Mouse (Mus musculus) liver, embryonic 12.5 days (tissue): ENCODE measurements around the gene Adm. TPM values are rescaled to one million over a fixed set of nuclear protein-coding genes. Genes with fewer than 3 reads are reported as not detected.

Experiments
- ATAC-seq: fragments of 200-750 bp; cut with Nextera tagmentation; 2 replicates; pipeline ENCODE4 v1.8.0; 2017; ENCODE audit warnings: moderate number of reproducible peaks, mild to moderate bottlenecking, moderate library complexity
- H3K27ac ChIP-seq: fragments of 300-500 bp; sonication (generic); 2 replicates; pipeline ENCODE4 v1.5.1; 2016; ENCODE audit warnings: mild to moderate bottlenecking
- H3K27me3 ChIP-seq: fragments of 300-500 bp; sonication (generic); replicated peaks from 2 replicates; pipeline ENCODE4 v1.6.1; 2016; ENCODE audit warnings: mild to moderate bottlenecking, moderate library complexity
- H3K36me3 ChIP-seq: fragments of 300-500 bp; sonication (generic); 2 replicates; pipeline ENCODE4 v1.6.1; 2016; ENCODE audit warnings: mild to moderate bottlenecking, moderate library complexity
- H3K4me1 ChIP-seq: fragments of 300-500 bp; sonication (generic); 2 replicates; pipeline ENCODE4 v1.6.1; 2016
- H3K4me2 ChIP-seq: fragments of 300-500 bp; sonication (generic); 2 replicates; pipeline ENCODE4 v1.6.1; 2016; ENCODE audit warnings: mild to moderate bottlenecking, moderate library complexity
- H3K4me3 ChIP-seq: fragments of 300-500 bp; sonication (generic); 2 replicates; pipeline ENCODE4 v1.5.1; 2016; ENCODE audit warnings: mild to moderate bottlenecking, moderate library complexity
- H3K9ac ChIP-seq: fragments of 300-500 bp; sonication (generic); 2 replicates; pipeline ENCODE4 v1.6.1; 2016; ENCODE audit warnings: mild to moderate bottlenecking, moderate library complexity
- H3K9me3 ChIP-seq: fragments of 300-500 bp; sonication (generic); replicated peaks from 2 replicates; pipeline ENCODE4 v1.6.1; 2016; ENCODE audit warnings: mild to moderate bottlenecking, moderate library complexity
- WGBS: fragments of 180-500 bp; shearing (Covaris S2); methylation state at CpG from one replicate; pipeline ENCODE4 v1.1.7; 2016; ENCODE audit not compliant: insufficient replicate concordance; 5-methylcytosine and 5-hydroxymethylcytosine counted together
- polyA plus RNA-seq: library from polyadenylated mRNA; unstranded; fragments of >200 nt; fragmentation: Nextera tagmentation; extraction: Ambion mirVana; gene quantifications from 2 replicates; pipeline ENCODE4 v1.2.1, GENCODE M21; 2016

Adm gene
- polyA plus RNA-seq, 1 experiment from 2014 or later, result 8.9 TPM

DNA sequence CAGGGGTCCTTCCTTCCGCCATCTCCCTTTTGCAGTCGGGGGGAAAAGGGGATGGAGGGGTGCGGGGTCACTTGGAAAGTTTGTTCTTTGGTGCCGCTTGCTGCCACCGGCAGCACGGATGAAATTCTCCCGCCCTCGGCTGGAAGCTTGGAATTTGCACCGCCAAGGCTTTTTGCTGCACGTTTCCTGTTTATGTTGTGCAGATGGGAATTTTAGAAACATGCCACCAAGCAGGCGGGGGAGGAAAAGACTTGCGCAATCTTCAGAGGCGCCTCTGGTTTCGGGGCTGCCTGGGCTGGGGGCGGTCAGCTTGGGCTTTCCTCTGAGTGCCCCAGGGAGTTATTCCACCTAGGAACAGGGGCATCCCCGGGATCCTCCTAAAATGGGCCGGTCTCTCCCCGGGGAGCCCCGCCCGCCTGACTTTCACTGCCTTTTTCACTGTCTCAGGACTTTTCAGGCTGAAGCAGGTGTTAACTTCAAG, 12.3 kb upstream of the Adm start:
- H3K9me3 ChIP-seq, result no peaks in the 10 kb centered on the region
- 2% methylated on average over 20 of the region's 20 CpGs for WGBS
- peak overlapping the region; percentile 73 for H3K4me2 ChIP-seq
- peak overlapping the region; percentile 89 for H3K27ac ChIP-seq
- peaks cover 89% of the 10 kb centered on the region for H3K27me3 ChIP-seq
- peak; percentile 22; the same call in 1 of the 2 replicates for ATAC-seq
- H3K4me1 ChIP-seq, result peaks cover 39% of the 10 kb centered on the region
- H3K4me3 ChIP-seq, result peak overlapping the region; percentile 62
- no peaks in the 10 kb centered on the region for H3K36me3 ChIP-seq
- H3K9ac ChIP-seq, result peak overlapping the region; percentile 64

DNA sequence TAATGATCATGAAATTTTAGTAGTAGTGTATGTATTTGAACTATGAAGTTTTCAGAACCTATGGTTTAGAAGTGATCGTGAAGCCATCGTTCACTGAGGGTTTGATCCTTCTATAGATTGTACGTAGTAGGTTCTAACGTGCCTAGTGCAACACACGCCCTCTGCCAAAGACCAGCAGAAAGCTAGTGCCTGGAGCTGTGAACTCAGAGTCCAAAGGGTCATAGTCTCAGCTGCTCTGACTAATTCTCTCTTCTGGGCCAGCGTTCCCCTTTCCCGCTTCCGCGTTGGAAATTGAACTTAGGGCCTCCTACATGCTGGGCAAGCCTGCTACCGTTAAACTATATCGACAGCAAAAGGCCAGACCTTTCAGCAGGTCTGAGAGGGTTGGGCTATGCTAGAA, 11.7 kb upstream of the Adm start:
- peaks cover 39% of the 10 kb centered on the region for H3K4me1 ChIP-seq
- H3K27ac ChIP-seq, result peak overlapping the region; percentile 89; the same call in 1 of the 2 replicates
- no peaks in the 10 kb centered on the region for H3K36me3 ChIP-seq
- H3K9ac ChIP-seq, result no peak overlapping the region
- H3K9me3 ChIP-seq, result no peaks in the 10 kb centered on the region
- WGBS, result 4% methylated on average over 11 of the region's 11 CpGs
- no peak overlapping the region for H3K4me3 ChIP-seq
- peaks cover 95% of the 10 kb centered on the region for H3K27me3 ChIP-seq
- H3K4me2 ChIP-seq, result peak overlapping the region; percentile 73
- 0 out of 2 replicates have a peak, but pooled peaks have one; percentile 8 for ATAC-seq

DNA sequence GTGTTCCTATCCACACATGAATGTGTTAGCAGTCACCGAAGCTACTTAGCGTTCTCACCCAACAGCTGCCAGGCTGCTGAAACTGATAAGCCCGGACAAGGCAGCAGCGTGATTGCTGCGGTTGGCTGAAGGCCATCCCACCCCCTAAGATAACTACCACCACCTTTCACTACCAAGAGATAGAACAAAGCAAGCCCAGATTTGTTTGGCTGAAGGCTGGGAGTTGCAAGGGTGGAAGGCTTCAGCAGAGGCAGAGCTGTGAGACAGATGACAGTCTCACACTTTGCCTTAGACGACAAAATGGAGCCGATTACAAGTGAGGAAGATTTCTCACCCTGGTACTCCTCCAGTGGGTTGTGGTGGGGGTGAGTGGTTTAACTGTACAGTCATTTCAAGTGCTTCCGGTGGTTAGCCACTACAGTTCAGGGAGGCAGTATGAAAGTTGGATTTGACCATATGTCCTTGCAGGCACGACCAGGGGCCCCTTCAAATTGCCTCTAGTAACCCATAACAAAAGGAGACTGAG, 8.3 kb upstream of the Adm start:
- Histone ChIP-seq H3K9me3 (no peaks in the 10 kb centered on the region), H3K27me3 (peaks cover 94% of the 10 kb centered on the region), H3K4me1 (peaks cover 27% of the 10 kb centered on the region), H3K9ac (no peak overlapping the region), H3K4me3 (no peak overlapping the region), H3K4me2 (no peak overlapping the region), H3K36me3 (no peaks in the 10 kb centered on the region), H3K27ac (no peak overlapping the region)
- ATAC-seq, result no peak
- 3% methylated on average over 9 of the region's 9 CpGs for WGBS

DNA sequence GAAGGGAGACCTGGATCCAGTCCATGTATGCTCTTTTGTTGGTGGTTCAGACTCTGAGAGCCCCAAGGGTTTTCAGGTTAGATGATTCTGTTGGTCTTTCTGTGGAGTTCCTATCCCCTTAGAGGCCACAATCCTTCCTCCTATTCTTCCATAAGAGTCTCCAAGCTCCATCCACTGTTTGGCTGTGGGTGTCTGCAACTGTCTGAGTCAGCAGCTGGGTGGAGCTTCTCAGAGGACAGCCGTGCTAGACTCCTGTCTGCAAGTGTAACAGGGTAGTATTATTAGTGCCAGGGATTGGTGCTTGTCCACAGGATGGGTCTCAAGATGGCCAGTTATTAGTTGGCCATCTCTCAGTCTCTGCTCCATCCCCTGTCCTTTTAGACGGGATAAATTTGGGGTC, 3.4 kb upstream of the Adm start:
- H3K27ac ChIP-seq, result no peak overlapping the region
- peaks cover 24% of the 10 kb centered on the region for H3K4me1 ChIP-seq
- no peak for ATAC-seq
- no peaks in the 10 kb centered on the region for H3K36me3 ChIP-seq
- H3K27me3 ChIP-seq, result peaks cover 96% of the 10 kb centered on the region
- no peak overlapping the region for H3K4me3 ChIP-seq
- no peak overlapping the region for H3K9ac ChIP-seq
- 29% methylated on average over 2 of the region's 2 CpGs for whole genome bisulfite sequencing
- H3K9me3 ChIP-seq, result no peaks in the 10 kb centered on the region
- no peak overlapping the region for H3K4me2 ChIP-seq

DNA sequence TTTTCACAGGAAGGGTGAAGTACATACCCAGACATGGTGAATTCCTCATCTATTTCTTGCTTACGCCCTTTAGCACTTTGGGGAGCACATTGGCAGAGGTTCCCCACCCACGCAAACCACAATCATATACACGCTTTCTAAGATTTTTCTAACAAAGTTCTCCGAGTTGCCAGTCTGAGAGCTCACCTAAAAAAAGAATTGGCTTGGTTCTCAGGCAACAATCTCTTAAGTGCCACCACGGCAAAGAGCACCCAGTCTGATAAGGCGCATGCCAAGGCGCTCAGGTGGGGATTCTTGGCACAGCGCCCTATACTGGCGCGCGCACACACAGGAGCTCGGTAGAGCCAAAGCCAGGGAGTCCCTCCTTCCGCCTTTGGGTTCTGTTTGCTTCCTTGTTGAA, 2.5 kb upstream of the Adm start:
- no peaks in the 10 kb centered on the region for H3K9me3 ChIP-seq
- H3K36me3 ChIP-seq, result no peaks in the 10 kb centered on the region
- H3K9ac ChIP-seq, result no peak overlapping the region
- ATAC-seq, result no peak
- no peak overlapping the region for H3K4me3 ChIP-seq
- H3K4me2 ChIP-seq, result no peak overlapping the region
- WGBS, result 78% methylated on average over 13 of the region's 13 CpGs
- peaks cover 96% of the 10 kb centered on the region for H3K27me3 ChIP-seq
- peaks cover 22% of the 10 kb centered on the region for H3K4me1 ChIP-seq
- no peak overlapping the region for H3K27ac ChIP-seq

DNA sequence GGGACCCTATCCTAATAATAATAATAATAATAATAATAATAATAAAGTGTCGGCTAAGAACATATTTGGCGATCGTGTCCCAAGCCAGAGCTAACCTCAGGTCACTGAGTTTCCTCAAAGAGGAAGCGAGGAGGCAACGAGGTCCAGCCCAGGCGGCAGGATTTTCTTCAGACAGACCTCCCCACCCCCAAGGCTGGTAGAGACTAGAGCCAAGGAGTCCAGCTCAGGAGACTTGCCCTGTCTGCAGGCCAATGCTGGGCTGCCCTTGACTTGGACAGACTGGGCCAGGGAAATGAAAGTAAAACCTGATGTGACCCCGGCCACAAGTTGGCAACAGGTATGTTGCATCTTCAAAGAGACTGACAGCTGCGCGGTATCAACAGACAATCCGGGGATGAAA, 2.0 kb upstream of the Adm start:
- Histone ChIP-seq H3K36me3 (no peaks in the 10 kb centered on the region), H3K4me3 (peak overlapping the region; percentile 22)
- 36% methylated on average over 10 of the region's 10 CpGs for WGBS

DNA sequence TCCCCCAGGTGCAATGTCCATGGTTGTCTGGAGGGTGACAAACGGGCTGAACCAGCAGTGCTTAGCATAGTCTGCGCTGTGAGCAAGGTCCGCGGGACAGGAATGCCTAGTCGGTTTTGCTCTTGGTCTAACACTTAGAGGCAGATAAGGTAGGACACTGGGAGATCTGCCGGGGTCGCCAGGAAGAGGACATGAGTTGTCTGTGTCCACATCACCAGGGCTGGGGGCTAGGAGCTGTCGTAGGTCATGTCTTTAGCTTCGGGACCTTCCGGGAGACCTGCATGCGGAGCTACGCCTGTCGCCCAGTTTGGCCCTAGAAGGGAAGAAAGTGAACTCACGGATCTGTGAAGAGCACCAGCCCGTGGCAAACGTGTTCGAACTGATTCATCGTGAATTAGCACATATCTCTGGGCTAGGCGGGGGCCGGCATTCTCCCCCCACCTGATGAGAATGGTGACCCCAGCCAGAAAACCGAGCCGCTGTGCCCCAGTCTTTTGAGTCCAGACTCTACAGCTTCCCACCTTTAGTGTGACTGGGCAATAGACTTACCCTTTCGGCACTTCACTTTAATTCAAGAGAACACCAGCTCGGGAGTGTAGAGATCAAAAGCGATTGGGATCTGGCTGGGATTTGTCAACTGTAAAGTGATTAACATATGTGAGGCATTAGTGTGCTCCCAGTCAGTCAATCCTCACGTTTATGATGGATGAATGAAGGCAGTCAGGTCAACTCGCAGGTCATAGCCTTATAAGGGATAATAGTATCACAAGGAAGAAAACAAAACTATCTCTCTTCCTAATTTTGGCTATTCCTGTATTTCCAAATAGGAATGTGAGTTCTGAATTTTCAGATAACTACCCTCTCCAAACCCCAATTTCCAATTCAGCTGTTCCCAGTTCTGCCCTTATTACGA, 1.0 kb upstream of the Adm start:
- peak; percentile 35; the same call in 1 of the 2 replicates for ATAC-seq
- peaks cover 27% of the 10 kb centered on the region for H3K4me1 ChIP-seq
- peak overlapping the region; percentile 46 for H3K4me3 ChIP-seq
- 7% methylated on average over 28 of the region's 28 CpGs for WGBS
- H3K36me3 ChIP-seq, result no peaks in the 10 kb centered on the region
- peak overlapping the region; percentile 63 for H3K4me2 ChIP-seq
- H3K9me3 ChIP-seq, result no peaks in the 10 kb centered on the region
- peaks cover 96% of the 10 kb centered on the region for H3K27me3 ChIP-seq
- no peak overlapping the region for H3K9ac ChIP-seq
- H3K27ac ChIP-seq, result no peak overlapping the region

More for the DNA sequence above, 2.0 kb upstream of the Adm start:
- Histone ChIP-seq H3K4me1 (peaks cover 25% of the 10 kb centered on the region), H3K4me2 (peak overlapping the region; percentile 63), H3K9ac (no peak overlapping the region), H3K9me3 (no peaks in the 10 kb centered on the region), H3K27ac (no peak overlapping the region), H3K27me3 (peaks cover 96% of the 10 kb centered on the region)
- ATAC-seq, result no peak

DNA sequence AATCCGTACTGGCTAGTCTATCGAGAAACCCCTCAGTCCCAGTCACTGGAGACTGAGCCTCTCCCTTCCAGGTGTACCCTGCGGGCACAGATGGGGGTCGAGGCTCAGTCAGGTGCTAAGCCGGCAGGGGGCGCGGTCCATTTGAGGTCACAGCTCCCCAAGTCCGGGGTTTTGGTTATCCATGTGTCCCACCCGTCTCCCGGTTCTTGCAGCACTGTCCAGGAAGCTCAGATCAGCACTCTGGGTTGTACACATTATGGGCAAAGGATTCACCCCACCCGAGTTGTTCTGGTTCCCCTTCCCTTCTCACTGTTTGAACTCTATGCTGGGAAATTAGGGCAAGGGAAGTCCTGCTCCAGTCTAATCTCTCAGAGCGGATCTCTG, 370 bp upstream of the Adm start:
- ATAC-seq, result peak; percentile 4; the same call in 1 of the 2 replicates
- WGBS, result 3% methylated on average over 12 of the region's 12 CpGs

DNA sequence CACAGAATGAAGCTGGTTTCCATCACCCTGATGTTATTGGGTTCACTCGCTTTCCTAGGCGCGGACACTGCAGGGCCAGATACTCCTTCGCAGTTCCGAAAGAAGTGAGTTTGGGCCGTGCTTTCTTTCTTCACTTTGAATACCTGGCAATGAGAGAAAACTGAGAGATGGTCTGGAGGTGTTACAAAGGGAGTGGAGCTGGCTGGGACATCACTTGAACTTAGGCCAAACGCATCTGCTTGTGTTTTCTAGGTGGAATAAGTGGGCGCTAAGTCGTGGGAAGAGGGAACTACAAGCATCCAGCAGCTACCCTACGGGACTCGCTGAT, 776 bp downstream of the Adm start:
- H3K36me3 ChIP-seq, result no peaks in the 10 kb centered on the region
- peaks cover 27% of the 10 kb centered on the region for H3K4me1 ChIP-seq
- H3K9me3 ChIP-seq, result no peaks in the 10 kb centered on the region
- ATAC-seq, result no peak
- peak overlapping the region; percentile 44; the same call in 1 of the 2 replicates for H3K9ac ChIP-seq
- H3K27me3 ChIP-seq, result peaks cover 95% of the 10 kb centered on the region
- H3K4me2 ChIP-seq, result peak overlapping the region; percentile 63
- WGBS, result 3% methylated on average over 11 of the region's 11 CpGs
- peak overlapping the region; percentile 46 for H3K4me3 ChIP-seq
- H3K27ac ChIP-seq, result no peak overlapping the region

More for the DNA sequence above, 370 bp upstream of the Adm start:
- Histone ChIP-seq H3K4me3 (peak overlapping the region; percentile 46), H3K4me2 (peak overlapping the region; percentile 63), H3K9me3 (no peaks in the 10 kb centered on the region), H3K36me3 (no peaks in the 10 kb centered on the region), H3K9ac (no peak overlapping the region), H3K27ac (no peak overlapping the region), H3K27me3 (peaks cover 96% of the 10 kb centered on the region), H3K4me1 (peaks cover 27% of the 10 kb centered on the region)

DNA sequence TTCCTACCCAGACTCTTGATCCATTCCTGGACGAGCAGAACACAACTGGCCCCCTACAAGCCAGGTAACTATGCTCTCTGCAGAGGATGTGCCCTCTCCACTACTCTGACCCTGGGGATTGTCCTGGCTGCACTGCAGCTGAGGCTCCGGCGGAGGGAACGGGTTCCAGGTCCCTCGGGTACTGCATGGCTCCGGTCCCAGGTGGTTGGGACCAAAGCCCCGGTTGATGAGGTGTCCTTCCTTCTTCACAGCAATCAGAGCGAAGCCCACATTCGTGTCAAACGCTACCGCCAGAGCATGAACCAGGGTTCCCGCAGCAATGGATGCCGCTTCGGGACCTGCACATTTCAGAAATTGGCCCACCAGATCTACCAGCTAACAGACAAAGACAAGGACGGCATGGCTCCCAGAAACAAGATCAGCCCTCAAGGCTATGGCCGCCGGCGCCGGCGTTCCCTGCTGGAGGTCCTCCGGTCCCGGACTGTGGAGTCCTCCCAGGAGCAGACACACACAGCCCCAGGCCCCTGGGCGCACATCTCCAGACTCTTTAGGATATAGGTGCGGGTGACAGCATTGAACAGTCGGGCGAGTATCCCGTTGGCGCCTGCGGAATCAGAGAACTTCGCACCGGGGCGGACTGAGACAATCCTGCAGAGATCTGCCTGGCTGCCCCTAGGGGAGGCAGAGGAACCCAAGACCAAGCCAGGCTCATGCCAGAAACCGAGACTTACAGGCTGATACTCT, 1.3 kb downstream of the Adm start:
- Histone ChIP-seq H3K4me1 (peaks cover 27% of the 10 kb centered on the region), H3K36me3 (no peaks in the 10 kb centered on the region), H3K27ac (no peak overlapping the region), H3K4me3 (peak overlapping the region; percentile 46), H3K4me2 (peak overlapping the region; percentile 63), H3K9me3 (no peaks in the 10 kb centered on the region), H3K27me3 (peaks cover 92% of the 10 kb centered on the region), H3K9ac (peak overlapping the region; percentile 44)
- WGBS, result 2% methylated on average over 33 of the region's 33 CpGs
- no peak for ATAC-seq

DNA sequence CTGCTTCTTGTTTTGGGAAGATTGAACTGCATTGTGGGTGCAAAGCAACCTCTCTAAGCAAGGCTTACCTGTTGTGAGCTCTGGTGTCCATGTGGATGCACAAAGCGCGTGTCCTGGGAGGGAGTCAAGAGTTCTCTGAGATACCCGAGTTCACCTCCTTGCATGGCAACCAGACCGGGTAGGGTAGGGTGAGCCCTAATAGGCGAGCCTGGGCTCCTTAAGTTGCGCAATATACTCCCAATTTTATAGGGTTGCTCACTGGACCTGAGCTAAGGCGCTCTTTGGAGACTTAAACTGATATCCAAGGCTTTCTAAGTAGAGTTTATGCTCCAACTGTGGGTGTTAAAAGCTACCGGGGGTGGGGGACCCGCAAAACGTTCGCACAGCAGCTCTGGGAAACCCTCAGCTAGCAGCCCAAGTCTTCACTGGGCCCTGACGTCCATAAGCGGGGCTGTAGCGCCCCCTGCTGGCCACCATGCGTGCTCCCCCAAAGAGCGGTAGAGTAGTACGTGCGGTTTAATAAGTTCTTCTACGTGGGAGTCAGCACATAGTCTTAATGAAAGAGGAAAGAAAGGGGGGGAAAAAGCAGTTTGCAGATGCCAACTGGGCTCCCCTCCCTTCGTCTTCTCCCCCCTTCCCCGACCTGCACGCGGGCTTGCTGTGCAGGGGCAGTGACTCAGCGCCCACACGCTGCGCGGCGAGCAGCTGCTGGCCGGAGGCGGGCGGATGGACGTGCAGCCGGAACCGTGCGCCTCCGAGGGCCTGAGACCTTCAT, 2.6 kb downstream of the Adm start:
- peaks cover 27% of the 10 kb centered on the region for H3K4me1 ChIP-seq

More for the DNA sequence above, 2.6 kb downstream of the Adm start:
- Histone ChIP-seq H3K27ac (no peak overlapping the region), H3K4me2 (peak overlapping the region; percentile 60), H3K9ac (peak overlapping the region; percentile 46; the same call in 1 of the 2 replicates), H3K27me3 (peaks cover 84% of the 10 kb centered on the region), H3K36me3 (no peaks in the 10 kb centered on the region), H3K9me3 (no peaks in the 10 kb centered on the region), H3K4me3 (peak overlapping the region; percentile 46)
- peak; percentile 69 for ATAC-seq
- 2% methylated on average over 36 of the region's 36 CpGs for WGBS
